Comparison of ENCODE assay signal across 18 mouse cellular contexts in the genomic region with DNA sequence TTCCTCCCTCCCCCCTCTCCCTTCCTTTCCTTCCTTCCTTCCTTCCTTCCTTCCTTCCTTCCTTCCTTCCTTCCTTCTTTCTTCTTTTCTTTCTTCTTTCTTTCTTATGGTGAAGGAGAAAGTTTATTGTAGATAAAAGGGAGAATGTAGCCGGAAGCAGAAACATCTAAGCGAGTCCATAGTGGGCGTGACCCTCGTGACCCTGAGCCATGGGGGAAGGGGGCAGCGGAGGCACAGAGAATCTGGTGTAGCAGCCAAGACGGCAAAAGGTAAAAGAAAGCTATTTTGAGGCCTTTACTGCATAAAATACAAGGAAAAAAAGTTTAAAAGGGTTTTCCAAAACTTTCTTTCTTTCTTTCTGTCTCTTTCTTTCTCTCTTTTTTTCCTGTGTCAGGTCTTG.
"Had no signal": no experiment of that assay in that cellular context is flagged by ENCODE, and none has a peak within 500 bp of the region (broad histone marks: within the 10 kb centered on the region; RNA-seq: fewer than 3 reads in every experiment).

No protein-coding gene starts in this region.

- H3K9ac ChIP-seq: liver, embryonic 13.5 days; neural tube, embryonic 12.5 days; neural tube, embryonic 15.5 days had no signal

- H3K27me3 ChIP-seq: neural tube, embryonic 12.5 days; neural tube, embryonic 15.5 days had no signal

- H3K9me3 ChIP-seq: liver, embryonic 13.5 days; neural tube, embryonic 12.5 days; neural tube, embryonic 15.5 days had no signal

- H3K4me3 ChIP-seq: liver, embryonic 13.5 days; neural tube, embryonic 12.5 days; neural tube, embryonic 15.5 days had no signal

- H3K4me1 ChIP-seq: liver, embryonic 13.5 days had no signal

- H3K4me2 ChIP-seq: liver, embryonic 13.5 days had no signal

- H3K36me3 ChIP-seq: liver, embryonic 13.5 days; neural tube, embryonic 12.5 days; neural tube, embryonic 15.5 days had no signal

- H3K27ac ChIP-seq: kidney, postnatal 0 days; layer of hippocampus, adult 2 months; liver, embryonic 13.5 days; neural tube, embryonic 12.5 days; neural tube, embryonic 15.5 days; stomach, postnatal 0 days had no signal

- DNase-seq: kidney, adult 2 months; kidney, postnatal 25 days; layer of hippocampus, adult 9-11 months; liver, embryonic 13.5 days; lung, adult 2 months; lung, postnatal 14 days; lung, postnatal 4 days; right cerebral cortex, adult 18-20 months; right cerebral cortex, postnatal 14 days; right cerebral cortex, postnatal 4 days; thymus, adult 2 months; thymus, postnatal 14 days; thymus, postnatal 4 days had no signal
